Mouse (Mus musculus): ENCODE results near the gene Tspan31.
A peak's percentile ranks its signal among the peaks of the same experiment; 100 is the strongest.

The Tspan31 gene

GRCm38 (mm10) chr10:127041774-127042338 lies 28.2 kb downstream of the Tspan31 start:
- peak; percentile 96 for DNase-seq (ENCODE audit: low read depth, low spot score)

- peak; percentile 38 for DNase-seq (ENCODE audit: low read depth, low spot score)
Observed at GRCm38 (mm10) chr10:127041274-127041766, 28.7 kb downstream of the Tspan31 start, which contains the start of the genes Mettl1 and Eef1akmt3. Gene Mettl1, plus strand, starts transcription at chr10:127041414. Gene Eef1akmt3, minus strand, starts transcription at chr10:127041513.

- no peak for DNase-seq (ENCODE audit: low read depth, low spot score)
Observed at GRCm38 (mm10) chr10:127040569-127041214, 29.4 kb downstream of the Tspan31 start.

DNA sequence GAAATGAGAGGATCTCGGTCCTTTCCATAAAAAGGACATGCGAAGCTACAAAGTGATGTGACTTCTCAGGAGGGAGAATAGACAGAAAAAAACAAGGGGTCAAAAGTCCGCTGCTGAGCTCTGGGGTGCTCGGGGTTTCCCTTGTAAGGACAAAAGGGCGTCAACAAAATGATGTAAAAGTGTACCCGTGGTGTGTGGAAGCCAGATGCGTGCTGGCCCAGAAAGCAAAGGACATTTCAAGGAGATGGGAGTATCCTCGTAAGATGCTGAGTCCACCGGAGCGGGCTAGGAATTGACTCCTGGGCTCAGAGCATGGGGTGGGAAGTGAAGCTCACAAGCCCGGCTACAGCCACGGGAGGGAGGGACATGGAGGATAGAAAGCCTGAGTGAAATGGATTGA lies 32.4 kb downstream of the Tspan31 start:
- peak; percentile 34 for DNase-seq (ENCODE audit: low read depth, low spot score)

DNA sequence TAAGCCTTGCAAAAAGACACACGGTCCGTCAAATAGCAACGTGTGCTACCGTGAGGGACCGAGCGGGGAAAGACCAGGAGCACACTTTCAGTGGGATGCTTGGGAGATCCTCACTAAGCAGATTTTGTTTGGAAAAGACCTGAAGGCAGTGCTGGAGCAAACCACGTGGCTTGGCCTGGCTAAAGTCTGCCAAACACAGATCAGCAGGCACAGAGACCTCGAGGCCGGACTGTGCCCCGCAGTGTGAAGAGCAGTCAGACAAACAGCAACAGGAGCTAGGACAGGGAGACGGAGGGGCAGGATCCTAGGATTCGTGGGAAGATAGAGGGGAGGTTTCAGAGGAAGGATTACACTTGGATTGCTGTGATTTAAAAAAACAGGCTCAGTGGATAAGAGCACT lies 33.8 kb downstream of the Tspan31 start:
- no peak for DNase-seq (ENCODE audit: low read depth, low spot score)

DNA sequence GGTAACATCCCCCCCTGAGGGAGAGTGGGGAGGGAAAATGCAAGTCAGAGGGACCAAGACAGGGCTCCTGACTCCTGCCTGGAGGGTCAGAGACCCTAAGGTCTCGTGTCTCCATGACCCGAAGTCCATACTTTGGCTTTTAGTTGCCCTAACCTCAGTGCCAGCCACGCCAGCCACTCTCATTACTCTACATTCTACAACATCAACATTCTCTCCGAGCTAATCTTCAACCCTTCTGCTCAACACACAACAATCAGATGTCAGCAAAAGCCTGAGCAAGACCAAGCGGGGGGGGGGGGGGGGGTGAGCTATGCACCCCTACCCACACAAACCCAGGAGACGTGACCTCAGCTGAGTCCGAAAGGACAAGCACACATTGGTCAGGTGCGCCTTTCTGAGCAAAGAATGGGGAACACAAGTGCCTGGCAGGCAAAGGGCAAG lies 36.7 kb downstream of the Tspan31 start:
- DNase-seq (ENCODE audit: low read depth, low spot score) = no peak

DNA sequence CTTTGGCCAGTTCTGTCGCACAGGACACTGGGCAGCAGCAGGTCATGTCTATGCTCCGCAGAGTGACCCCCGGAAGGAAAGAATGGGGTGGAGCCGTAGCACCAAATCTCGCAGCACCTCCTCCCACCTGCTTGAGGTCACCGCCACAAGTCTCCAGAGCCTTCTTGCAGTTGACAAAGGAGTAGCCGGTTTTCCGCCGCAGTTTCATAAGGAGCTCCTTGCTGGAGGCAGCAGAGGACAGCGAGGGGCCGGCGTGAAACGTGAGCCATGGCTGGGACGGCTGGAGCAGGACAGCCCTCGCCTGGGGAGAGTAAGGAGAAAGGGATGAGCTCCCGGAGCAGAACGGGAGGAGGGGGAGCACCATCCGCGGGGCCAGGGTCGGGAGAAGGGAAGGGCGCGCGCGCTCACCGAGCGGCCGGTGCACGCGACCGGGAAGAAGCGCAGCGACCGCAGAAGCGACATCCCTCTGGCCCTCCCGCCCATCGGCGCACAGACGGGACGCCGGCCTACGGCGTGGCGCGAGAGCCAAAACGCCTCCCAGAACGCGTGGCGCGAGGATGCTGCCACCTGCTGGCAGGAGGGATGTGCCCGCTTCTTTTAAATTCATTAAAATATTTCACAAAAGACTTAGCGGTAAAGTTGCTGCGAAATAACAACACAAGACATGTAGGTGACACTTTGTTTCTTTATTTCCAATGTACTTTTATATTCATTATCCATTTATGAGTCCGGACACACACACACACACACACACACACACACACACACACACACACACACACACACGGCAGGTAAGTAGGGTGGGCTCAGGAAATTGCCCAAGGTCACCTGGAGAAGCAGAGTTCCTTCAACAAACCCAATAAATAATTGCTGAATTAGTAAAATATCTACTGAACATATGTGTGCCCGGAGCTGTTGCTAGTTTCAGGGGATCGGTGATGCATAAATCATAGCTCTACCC lies 39.4 kb downstream of the Tspan31 start, which contains the start of gene Tsfm:
TSS of gene Tsfm (minus strand) at position 505 of the 961 bp plus-strand sequence.
- DNase-seq (ENCODE audit: low read depth, low spot score) = peak; percentile 96

DNA sequence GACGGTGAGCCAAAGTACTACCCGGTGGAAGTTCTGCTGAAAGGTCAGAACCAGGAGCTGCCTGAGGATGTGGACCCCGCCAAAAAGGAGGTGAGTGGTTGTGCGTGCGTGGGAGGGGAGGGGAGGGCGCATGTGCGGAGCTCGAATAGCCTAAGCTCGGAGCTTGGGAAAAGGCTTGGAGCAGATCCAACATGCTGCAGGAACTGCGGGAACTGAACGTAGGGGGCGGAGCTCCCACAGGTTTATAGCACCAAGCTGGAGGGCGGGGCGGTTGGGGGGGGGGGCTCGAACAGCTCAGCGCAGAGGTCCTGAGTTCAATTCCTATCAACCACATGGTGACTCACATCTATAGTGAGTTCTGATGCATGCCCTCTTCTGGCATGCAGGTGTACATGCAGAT lies 51.6 kb downstream of the Tspan31 start:
- peak; percentile 61 for DNase-seq (ENCODE audit: low read depth, low spot score)
